Mouse (Mus musculus): ENCODE results near the gene Six1.

- TF ChIP-seq CTCF (IDR thresholded peaks at IDR 0.05) (peak; percentile 85), EP300 (IDR thresholded peaks at IDR 0.05) (no peak)
Observed at GRCm38 (mm10) chr12:73020941-73021340, 32.7 kb downstream of the Six1 start.

Measured in lung, postnatal 0 days (tissue).